Comparison of ENCODE assay signal across 21 mouse cellular contexts in the genomic region with DNA sequence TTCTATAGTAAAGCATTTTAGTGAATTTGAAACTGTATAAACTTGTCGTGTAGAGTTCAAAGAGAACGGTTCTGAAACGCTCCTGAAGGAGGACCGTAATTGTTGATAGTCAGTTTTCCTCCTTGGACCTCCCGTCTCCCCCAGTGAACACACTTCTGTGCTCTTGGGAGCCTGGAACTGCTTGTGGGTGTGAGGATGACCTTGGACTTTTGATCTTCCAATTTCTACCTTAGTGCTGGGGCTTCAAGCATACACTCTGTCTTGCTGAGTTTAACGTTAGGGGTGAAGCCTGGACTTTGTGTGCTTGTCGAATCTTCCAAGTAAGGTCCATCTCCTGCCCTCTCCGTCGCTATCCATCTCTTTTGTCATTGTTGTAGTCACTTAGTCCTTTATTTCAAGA. TPM values are rescaled to one million over a fixed set of nuclear protein-coding genes. Genes with fewer than 3 reads are reported as not detected.
DNase-seq lines count a peak whose midpoint lies in the region; TF ChIP-seq lines count a peak whose summit lies in the region.
"Had no signal": no experiment of that assay in that cellular context is flagged by ENCODE, and none has a peak within 500 bp of the region (broad histone marks: within the 10 kb centered on the region; RNA-seq: fewer than 3 reads in every experiment).

No protein-coding gene starts in this region.

- TF ChIP-seq EP300 in MEL (IDR thresholded peaks at IDR 0.05; ENCODE audit: low read depth in 1 of 2, low read length in 2 of 2) = no peak

- TF ChIP-seq RAD21 in MEL (IDR thresholded peaks at IDR 0.05; ENCODE audit: low read depth, low read length) = no peak

- H3K79me2 ChIP-seq in MEL (ENCODE audit: control insufficient read depth, insufficient read depth, low read length, poor library complexity) (peaks cover 50% of the 10 kb centered on the region), macrophage (ENCODE audit: inconsistent target) (peaks cover 76% of the 10 kb centered on the region)

- H3K27ac ChIP-seq in gastrocnemius, adult 2 months = peak overlapping the region; percentile 99; the same call in 1 of the 2 replicates
- H3K27ac ChIP-seq in kidney, adult 2 months (ENCODE audit: insufficient read depth, low read depth, low read length) = no peak overlapping the region
- H3K27ac ChIP-seq in MEL (ENCODE audit: control insufficient read depth, low read depth, low read length) = no peak overlapping the region
- peak overlapping the region; percentile 84 for H3K27ac ChIP-seq in macrophage
- H3K27ac ChIP-seq: embryonic facial prominence, embryonic 10.5 days; forebrain, embryonic 15.5 days; heart, adult 2 months; hindbrain, postnatal 0 days; kidney, embryonic 15.5 days; limb, embryonic 13.5 days; liver, embryonic 15.5 days; midbrain, embryonic 12.5 days had no signal

- WGBS in kidney, adult 2 months = 54% methylated on average over 9 of the region's 9 CpGs
- WGBS in macrophage (ENCODE audit: missing documents) = 82% methylated on average over 9 of the region's 9 CpGs

- peaks cover 6% of the 10 kb centered on the region; the same call in 1 of the 2 replicates for H3K4me1 ChIP-seq in kidney, adult 2 months (ENCODE audit: control insufficient read depth, insufficient read depth, low read length)
- H3K4me1 ChIP-seq in MEL (ENCODE audit: control insufficient read depth in 1 of 2, insufficient read depth in 2 of 2, low read length in 2 of 2) = peaks cover 18 to 30% of the 10 kb centered on the region in 2 experiments

- intact Hi-C loops in gastrocnemius, adult 2 months (cut with DNase I) = no loop called here

- H3K36me3 ChIP-seq in kidney, adult 2 months (ENCODE audit: control insufficient read depth, insufficient read depth, low read length) = no peaks in the 10 kb centered on the region
- H3K36me3 ChIP-seq in MEL (ENCODE audit: control insufficient read depth in 1 of 2, insufficient read depth in 2 of 2, low read length in 2 of 2) (peaks cover 4 to 48% of the 10 kb centered on the region in 2 experiments; a peak in 3 of 4 replicates), macrophage (ENCODE audit: inconsistent target) (no peaks in the 10 kb centered on the region)
- H3K36me3 ChIP-seq: midbrain, embryonic 12.5 days had no signal

- no peak for DNase-seq in gastrocnemius, adult 2 months
- no peak for DNase-seq in gastrocnemius, postnatal 25 days
- peak; percentile 44 for DNase-seq in kidney, adult 2 months
- DNase-seq in kidney, adult 8-10 months = no peak
- DNase-seq in MEL (ENCODE audit: low read depth, low spot score) = no peak
- no peak for DNase-seq in adrenal gland, postnatal 36 days
- no peak for DNase-seq in frontal cortex, postnatal 14 days (ENCODE audit: low spot score in 2 of 2)
- DNase-seq: adrenal gland, adult 8-10 months; cerebellum, adult 9-11 months; gastrocnemius, postnatal 14 days; heart, adult 2 months; heart, postnatal 14 days; layer of hippocampus, adult 9-11 months had no signal

- no peak for TF ChIP-seq CTCF in gastrocnemius, adult 2 months (IDR thresholded peaks at IDR 0.05)
- TF ChIP-seq CTCF in kidney, adult 2 months (conservative IDR thresholded peaks at IDR 0.05; ENCODE audit: insufficient read depth, insufficient read length, low read depth, low read length) = no peak
- no peak for TF ChIP-seq CTCF in MEL (IDR thresholded peaks at IDR 0.05 in 2 of 3, conservative IDR thresholded peaks at IDR 0.05 in 1 of 3; ENCODE audit: control insufficient read depth in 1 of 3, insufficient read depth in 1 of 3, low read depth in 2 of 3, low read length in 3 of 3, poor library complexity in 1 of 3, severe bottlenecking in 1 of 3)

- TF ChIP-seq POLR2A in kidney, adult 2 months (IDR thresholded peaks at IDR 0.05; ENCODE audit: low read depth, low read length) = no peak
- no peak for TF ChIP-seq POLR2A in MEL (IDR thresholded peaks at IDR 0.05; ENCODE audit: control insufficient read depth in 1 of 2, insufficient read depth in 1 of 2, low read depth in 1 of 2, low read length in 2 of 2, poor library complexity in 1 of 2)

- no peaks in the 10 kb centered on the region for H3K27me3 ChIP-seq in kidney, adult 2 months (replicated peaks; ENCODE audit: control insufficient read depth, insufficient read depth, low read length)
- H3K27me3 ChIP-seq in MEL (ENCODE audit: control insufficient read depth in 1 of 2, insufficient read depth in 2 of 2, low read length in 2 of 2) = no peaks in the 10 kb centered on the region
- H3K27me3 ChIP-seq: forebrain, embryonic 15.5 days; kidney, embryonic 15.5 days; limb, embryonic 13.5 days; liver, embryonic 15.5 days; midbrain, embryonic 12.5 days had no signal

- H3K9me3 ChIP-seq in MEL (replicated peaks; ENCODE audit: insufficient read depth, low read length) = no peaks in the 10 kb centered on the region
- H3K9me3 ChIP-seq: forebrain, embryonic 15.5 days; kidney, embryonic 15.5 days; liver, embryonic 15.5 days; midbrain, embryonic 12.5 days had no signal

- H3K4me3 ChIP-seq in gastrocnemius, adult 2 months = peak overlapping the region; percentile 95
- no peak overlapping the region for H3K4me3 ChIP-seq in kidney, adult 2 months (ENCODE audit: insufficient read depth, low read depth, low read length)
- H3K4me3 ChIP-seq in MEL (ENCODE audit: control insufficient read depth in 1 of 2, insufficient read depth in 1 of 2, low read depth in 2 of 2, low read length in 2 of 2) (no peak overlapping the region), macrophage (ENCODE audit: inconsistent target) (peak overlapping the region; percentile 49; the same call in 1 of the 2 replicates)
- H3K4me3 ChIP-seq: embryonic facial prominence, embryonic 10.5 days; forebrain, embryonic 15.5 days; heart, adult 2 months; kidney, embryonic 15.5 days; limb, embryonic 13.5 days; liver, embryonic 15.5 days; midbrain, embryonic 12.5 days had no signal

- H3K9ac ChIP-seq in MEL (ENCODE audit: control insufficient read depth, low read depth, low read length, poor library complexity, severe bottlenecking) = no peak overlapping the region
- H3K9ac ChIP-seq: forebrain, embryonic 15.5 days; kidney, embryonic 15.5 days; limb, embryonic 13.5 days; liver, embryonic 15.5 days; midbrain, embryonic 12.5 days had no signal

TF ChIP-seq in MEL, 35 proteins besides CTCF, POLR2A, EP300 and RAD21:
- no peak for TF ChIP-seq MAZ (IDR thresholded peaks at IDR 0.05; ENCODE audit: low read depth, low read length)
- 0 out of 2 replicates have a peak, but pooled peaks have one; percentile 55 for TF ChIP-seq CHD1 (IDR thresholded peaks at IDR 0.05; ENCODE audit: low read depth, low read length)
TF ChIP-seq in MEL: peak in this region for 1.

RNA-seq across cellular contexts. Expression of gene Capza2, which starts 4.0 kb away (rescaled TPM):
- total RNA-seq in gastrocnemius, adult 2 months (2021) = 100 to 1,000 TPM; 259 to 336 TPM
- 100 to 1,000 TPM; 252 to 287 TPM for total RNA-seq in gastrocnemius, postnatal 25 days (2021)
- 13.8 and 24.3 TPM in 2 replicates for polyA plus RNA-seq in kidney, adult 2 months (2012; rRNA removed)
- 67.8 and 69.5 TPM in 2 replicates for total RNA-seq in MEL (2012; rRNA removed)
- polyA plus RNA-seq in MEL (2012; ENCODE audit: insufficient read depth in 1 of 2, insufficient read length in 2 of 2, low read depth in 1 of 2, low replicate concordance in 2 of 2, missing spikeins in 1 of 2) (100 to 1,000 TPM in 1 of 2 experiments, 10 to 100 TPM in 1; 84.7 to 251 TPM), macrophage (2018) (409 to 700 TPM (median 427 TPM) in 3 replicates)
- 100 to 1,000 TPM; 169 to 585 (median 381) TPM for total RNA-seq in macrophage (2018; cell fraction: chromatin; rRNA removed)
- 100 to 1,000 TPM; 319 to 575 (median 479) TPM for total RNA-seq in macrophage (2018; cell fraction: cytosol; rRNA removed)
- total RNA-seq in macrophage (2018; cell fraction: nucleus; rRNA removed) = 100 to 1,000 TPM; 190 to 542 (median 371) TPM
- 100 to 1,000 TPM; 132 to 151 TPM for total RNA-seq in adrenal gland, postnatal 36 days (2021)

RNA-seq across cellular contexts. Expression of gene St7, which starts 52.7 kb away (rescaled TPM):
- total RNA-seq in gastrocnemius, adult 2 months (2021) = 10 to 100 TPM; 13.0 to 14.0 TPM
- total RNA-seq in gastrocnemius, postnatal 25 days (2021) = 10 to 100 TPM; 12.4 to 16.0 TPM
- 14.3 and 17.0 TPM in 2 replicates for polyA plus RNA-seq in kidney, adult 2 months (2012; rRNA removed)
- total RNA-seq in MEL (2012; rRNA removed) = 34.4 and 38.9 TPM in 2 replicates
- 10 to 100 TPM in 1 of 2 experiments, not detected in 1; 48.5 TPM for polyA plus RNA-seq in MEL (2012; ENCODE audit: insufficient read depth in 1 of 2, insufficient read length in 2 of 2, low read depth in 1 of 2, low replicate concordance in 2 of 2, missing spikeins in 1 of 2)
- total RNA-seq in macrophage (2018; cell fraction: chromatin; rRNA removed) = 10 to 100 TPM; 10.4 to 96.7 (median 23.7) TPM
- 10 to 100 TPM in 2 of 26 experiments, 1 to 10 TPM in 24; 4.4 to 19.0 (median 6.4) TPM for total RNA-seq in macrophage (2018; cell fraction: cytosol; rRNA removed)
- 10 to 100 TPM; 11.1 to 78.2 (median 16.6) TPM for total RNA-seq in macrophage (2018; cell fraction: nucleus; rRNA removed)
- 3.8 to 8.0 TPM (median 6.2 TPM) in 3 replicates for polyA plus RNA-seq in macrophage (2018)
- 10 to 100 TPM; 23.9 to 30.1 TPM for total RNA-seq in adrenal gland, postnatal 36 days (2021)

Comparison
In these comparisons a context has a peak if more than half of its experiments do, and no peak if none do; other contexts are left out.
1. H3K27ac ChIP-seq: peak in gastrocnemius, adult 2 months (single experiment) and macrophage (single experiment); none in kidney, adult 2 months (single experiment) and MEL (single experiment).
2. H3K4me3 ChIP-seq: peak in gastrocnemius, adult 2 months (single experiment) and macrophage (single experiment); none in kidney, adult 2 months (single experiment) and MEL (0 of 2).